Mouse (Mus musculus) thymus, postnatal 10 days (tissue): ENCODE data around the gene Rpap3.
"Not testable (repeated sequence)": the region's sequence is repeated elsewhere in the genome, so short reads cannot be mapped to it uniquely, and the experiment has no call there.

Source experiments
- DNase-seq, 2 experiments: peaks; one replicate each; pipeline ENCODE4 v3.0.0; 2021; ENCODE audit warnings: low spot score in 2 of 2

Gene Rpap3

DNA sequence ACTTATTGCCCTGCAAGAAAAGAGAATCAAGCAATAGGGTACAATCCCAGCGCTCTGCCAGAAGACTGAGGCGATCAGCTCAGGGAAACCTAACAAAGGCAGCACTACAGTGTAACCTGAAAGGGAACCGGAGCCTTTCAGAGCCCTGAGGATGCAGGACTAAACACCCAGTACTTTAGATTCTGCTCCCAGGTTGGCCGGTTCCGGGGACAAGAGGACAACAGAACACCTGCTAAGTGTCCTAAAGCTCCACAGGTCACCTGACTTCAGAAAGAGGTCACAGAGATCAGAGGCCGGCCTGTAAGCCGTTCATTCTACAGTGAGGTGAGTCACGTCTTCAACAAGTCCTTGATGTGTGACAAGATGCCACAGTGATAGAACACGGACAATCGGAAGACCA is 9.0 kb downstream of the Rpap3 start:
- DNase-seq = no peak

DNA sequence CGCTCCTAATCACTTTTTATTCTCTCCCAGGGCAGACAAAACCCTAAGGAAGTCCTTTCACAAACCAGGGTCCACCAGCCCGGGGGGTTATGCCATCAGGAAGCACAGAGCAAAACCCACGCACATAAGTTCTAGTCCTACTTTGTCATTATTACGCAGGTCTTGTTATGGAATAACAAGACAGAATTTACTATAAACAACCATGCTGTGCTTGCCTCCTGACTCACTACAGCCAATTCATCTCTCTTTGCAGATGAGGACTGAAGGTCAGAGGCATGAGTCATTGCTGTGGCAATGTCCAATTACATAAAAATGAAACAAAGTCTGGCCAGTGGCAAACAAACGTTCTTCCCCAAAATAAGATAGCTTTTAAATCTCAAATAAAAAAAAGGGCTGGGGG is 12.2 kb downstream of the Rpap3 start:
- DNase-seq = no peak

DNA sequence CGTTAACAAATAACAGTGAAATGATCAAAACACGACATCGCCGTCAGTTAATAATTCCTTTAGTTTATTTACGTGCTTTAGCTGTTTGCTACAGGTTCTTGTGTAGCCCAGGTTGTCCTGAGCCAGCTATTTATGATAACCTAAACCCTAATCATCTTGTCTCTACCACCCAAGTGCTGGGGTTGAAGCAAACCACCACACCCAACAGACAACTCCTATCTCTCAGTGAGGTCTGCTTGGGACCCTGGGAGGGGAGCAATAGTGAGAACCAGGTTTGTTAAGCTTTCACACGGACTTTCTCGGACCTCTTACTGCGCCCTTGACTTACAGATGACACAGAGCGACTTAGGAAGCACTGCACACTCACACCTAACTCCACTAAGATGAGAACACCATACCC is 21.5 kb downstream of the Rpap3 start:
- DNase-seq = no peak

DNA sequence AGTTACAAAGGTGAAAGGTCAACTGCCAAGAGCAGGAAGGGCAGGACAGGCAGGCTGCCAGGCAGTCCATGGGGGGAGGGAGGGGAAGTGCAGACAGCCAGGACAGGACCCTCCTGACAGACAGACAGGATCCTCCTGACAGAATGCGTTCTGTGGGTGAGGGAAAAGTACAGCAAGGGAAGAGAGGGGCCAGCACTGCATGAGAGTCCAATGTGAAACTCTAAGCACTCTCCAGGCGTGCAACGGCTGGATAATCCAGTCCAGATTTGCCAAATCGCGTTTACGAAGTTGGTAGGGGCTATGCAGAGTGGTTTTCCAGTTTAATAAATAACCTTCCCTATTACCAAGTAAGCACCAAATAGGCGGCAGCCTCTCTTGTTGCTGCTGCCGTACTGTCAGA is 23.6 kb downstream of the Rpap3 start:
- no peak for DNase-seq

DNA sequence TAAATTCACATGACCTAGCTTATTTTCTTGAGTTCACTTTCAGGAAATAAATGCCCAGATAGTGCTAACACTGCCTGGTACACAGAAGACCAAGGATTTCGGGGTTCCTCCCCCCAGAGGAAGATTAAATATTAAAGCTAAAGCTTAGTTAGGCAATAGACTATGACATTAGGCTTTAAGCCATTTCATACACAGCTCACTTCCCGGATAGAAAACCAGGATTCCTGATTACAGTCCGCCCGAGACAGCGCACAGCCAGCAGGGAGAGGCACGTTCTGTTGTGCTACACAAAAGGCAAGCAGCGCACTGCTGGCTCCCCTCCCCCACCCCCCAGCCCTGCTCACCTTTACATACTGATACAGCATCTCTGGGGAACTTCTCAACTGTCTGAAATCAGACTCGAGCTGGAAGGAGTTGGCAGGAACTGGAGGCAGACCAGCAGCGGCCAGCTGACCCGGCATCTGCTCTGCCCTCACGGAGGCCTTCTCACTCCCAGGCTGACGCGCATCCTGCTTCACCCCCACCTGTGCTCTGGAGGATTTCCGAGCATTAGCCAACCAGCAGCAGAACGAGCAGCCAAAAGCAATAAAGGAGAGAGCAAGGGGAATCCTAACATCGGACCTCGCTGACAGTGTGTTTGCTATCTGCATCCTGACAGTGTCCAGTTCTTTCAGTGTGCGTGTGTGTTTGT is 25.5 kb downstream of the Rpap3 start:
- DNase-seq = no peak

DNA sequence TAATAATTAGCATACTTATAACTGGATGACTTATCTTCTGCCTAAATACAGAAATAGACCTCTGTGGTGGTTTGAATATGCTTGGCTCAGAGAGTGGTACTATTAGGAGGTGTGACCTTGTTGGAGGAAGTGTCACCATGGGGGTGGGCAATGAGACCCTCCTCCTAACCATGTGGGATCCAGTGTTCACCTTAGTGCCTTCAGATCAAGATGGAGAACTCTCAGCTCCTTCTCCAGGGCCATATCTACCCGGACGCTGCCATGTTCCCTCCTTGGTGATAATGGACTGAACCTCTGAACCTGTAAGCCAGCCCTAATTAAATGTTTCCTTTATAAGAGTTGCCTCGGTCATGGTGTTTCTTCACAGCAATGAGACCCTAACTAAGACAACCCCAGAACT is 28.3 kb downstream of the Rpap3 start:
- no peak for DNase-seq

DNA sequence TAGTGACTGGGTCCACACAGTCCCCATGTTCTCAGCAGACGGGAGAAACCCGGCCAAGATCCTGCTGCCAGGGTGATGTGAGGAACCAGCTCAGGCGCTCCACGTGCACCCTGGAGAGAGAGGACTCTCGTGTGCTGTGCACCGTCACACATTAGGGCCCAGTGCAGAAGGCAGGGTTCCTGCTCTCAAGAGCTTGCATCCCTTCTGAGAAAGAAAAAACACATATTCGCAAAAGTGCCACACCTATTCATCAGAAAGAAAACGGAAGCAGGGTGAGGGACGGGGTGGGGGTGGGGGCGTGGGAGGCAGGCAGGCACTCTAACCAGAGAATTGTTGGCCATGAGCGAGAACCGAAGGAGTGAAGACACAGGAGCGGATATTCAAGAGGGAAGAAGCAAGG is 29.7 kb downstream of the Rpap3 start:
- no peak for DNase-seq

DNA sequence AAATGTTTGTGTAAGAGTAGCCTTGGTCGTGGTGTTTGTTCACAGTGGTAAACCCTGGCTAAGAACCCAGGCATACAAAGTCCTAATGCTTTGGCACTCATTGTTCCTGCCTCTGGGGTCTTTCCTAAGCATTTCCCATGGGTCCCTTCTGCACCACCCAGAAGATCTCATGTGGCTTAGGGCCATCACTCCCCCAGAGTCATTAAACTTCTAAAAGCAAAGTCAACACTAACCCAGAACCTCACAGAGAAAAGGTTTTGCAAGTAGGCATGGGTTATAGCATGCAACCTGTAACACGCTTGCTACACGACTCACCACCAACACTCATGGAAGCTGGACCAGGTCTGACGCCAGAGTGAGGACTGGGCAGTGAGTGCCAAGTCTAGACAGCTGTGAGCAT is 31.2 kb downstream of the Rpap3 start:
- no peak for DNase-seq

DNA sequence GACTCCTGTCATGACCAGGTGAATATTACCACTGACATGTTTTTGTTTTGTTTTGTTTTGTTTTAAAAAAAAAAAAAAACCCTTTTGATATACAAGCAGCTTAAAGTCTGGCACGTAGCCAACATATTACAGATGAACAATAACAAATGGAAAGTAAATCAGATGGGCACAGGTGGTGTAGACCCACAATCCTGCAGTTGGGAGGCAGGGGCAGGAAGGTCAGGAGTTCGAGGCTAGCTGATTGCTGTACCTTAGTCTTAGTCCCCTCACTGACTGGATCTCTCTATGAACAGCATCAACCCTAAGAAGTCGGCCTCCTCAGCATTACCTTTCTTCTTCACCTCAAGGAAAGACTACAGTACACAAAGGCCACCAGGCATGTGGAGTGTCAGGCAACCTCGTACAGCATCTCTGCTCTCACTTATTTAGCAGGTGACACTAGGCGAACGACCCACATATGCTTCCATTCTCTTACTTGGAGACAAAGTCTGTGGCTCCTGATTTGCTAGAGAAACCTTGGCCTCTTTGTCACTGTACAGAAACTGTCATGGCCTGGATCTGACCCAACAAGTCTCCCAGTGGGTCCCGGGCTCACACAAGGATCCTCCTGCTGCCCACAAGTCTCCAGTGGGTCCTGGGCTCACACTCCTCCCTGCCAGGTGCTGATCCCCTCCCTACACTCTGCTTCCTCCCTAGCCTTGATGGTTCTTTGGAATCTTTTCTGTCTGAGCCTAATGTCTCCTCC is 32.2 kb downstream of the Rpap3 start:
- no peak for DNase-seq

DNA sequence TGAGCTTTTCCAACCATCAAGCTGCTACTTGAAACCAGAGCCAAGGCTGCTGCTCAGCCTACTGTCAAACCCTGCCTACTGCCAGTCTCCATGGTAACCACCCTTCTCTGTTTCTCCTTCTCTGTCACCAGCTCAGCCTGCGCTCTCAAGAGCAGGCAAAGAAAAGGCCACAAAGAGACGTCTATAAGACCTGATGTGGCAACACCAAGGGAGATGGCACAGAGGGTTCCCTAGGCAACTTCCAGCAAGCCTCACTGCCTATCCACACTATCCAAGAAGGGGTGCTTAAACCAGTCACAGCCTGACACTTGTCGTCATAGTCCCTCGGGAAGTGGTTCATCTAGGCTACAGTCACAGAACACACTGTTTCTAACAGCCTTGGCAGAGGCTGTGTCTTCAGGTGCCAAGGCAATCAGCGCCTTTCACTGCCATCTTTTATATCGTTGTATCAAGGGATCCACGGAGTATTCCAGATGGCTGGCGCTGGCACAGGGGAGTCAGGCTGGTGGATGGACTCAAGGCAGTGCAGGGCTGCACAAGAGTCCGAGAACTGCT is 33.3 kb downstream of the Rpap3 start:
- no peak for DNase-seq

DNA sequence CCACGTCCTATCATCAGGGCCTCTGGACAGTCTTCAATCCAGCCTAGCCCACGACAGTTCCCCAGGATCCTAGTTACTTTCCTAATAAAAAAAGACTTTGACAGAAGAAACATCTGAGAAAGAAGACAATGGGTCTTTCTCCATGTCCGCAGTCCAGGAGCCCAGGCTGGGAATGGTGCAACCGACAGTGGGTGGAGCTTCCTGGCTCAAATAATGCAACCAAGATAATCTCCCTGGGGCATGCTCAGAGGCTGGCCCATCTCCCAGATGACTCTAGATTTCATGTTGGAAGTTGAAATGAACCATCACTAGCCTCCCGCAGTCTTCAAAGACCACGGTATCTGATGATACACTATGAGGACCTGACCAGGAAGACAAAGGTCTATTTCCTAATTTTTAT is 35.1 kb downstream of the Rpap3 start:
- no peak for DNase-seq

DNA sequence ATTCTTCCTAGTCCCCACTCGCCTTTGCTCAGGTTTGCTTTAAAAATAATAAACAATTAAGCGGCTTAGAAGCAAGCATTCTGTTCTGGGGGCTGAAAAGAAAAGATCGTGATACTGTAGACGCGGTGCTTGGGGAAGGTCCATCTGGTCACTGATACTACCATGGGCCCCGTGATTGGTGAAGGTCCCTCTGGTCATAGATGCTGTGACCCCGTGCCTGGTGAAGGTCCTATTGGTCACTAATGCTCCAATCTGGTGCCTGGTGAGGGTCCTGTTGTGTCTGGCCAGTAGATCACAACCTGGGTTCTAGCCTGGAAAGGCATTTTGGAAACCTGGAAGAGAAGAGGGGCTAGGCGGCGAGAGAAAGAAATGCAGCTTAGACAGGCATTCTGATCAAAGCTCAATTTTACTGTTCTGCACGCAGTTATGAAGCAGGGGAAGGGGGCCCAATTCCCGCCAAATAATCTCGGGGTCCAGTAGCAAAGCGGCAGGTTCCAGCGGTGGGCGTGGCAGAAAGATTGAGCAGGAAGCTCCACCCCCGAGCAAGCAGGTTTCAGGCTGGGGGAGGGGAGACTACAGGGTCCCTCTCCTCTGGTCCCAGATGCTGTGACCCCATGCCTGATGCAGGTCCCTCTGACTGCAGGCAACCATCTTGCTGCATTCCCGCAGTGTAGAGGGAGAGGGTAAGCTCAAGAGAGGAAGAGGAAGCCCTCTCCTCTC is 37.3 kb downstream of the Rpap3 start:
- not testable (repeated sequence) for DNase-seq

DNA sequence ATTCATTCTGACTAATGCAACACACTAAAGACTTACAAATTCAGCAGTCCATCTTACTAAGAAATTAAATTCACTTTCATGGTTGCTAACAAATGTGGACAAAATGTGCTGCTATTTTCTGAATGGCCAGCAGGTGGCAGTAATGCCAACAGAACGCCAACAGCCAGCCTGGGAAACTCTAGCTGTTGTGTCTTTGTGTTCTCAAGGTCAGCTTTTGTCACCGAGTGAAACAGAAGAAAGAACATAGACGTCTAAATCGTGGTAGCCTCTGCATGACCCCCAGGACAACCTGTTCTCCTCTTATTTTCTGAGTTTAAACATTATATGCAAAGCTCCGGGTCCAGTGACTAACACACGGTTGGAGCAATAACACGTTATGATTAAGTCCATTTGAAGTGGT is 38.2 kb downstream of the Rpap3 start:
- DNase-seq = peak; percentile 26 to 62

DNA sequence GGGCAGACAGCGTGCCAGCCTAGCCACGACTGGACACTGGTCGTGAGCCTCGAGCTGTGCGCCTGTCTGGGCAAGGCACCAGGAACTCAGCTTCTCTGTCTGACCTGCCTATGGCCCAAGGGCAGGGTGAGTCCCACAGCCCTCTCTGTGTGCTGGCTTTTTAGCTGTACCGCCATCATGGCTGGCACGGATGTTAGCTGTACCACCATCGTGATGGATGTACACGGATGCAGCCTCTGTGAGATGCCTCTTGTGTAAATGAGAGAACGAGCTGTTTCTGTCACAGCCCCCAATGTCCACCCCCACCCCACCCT is 39.2 kb downstream of the Rpap3 start:
- no peak for DNase-seq

DNA sequence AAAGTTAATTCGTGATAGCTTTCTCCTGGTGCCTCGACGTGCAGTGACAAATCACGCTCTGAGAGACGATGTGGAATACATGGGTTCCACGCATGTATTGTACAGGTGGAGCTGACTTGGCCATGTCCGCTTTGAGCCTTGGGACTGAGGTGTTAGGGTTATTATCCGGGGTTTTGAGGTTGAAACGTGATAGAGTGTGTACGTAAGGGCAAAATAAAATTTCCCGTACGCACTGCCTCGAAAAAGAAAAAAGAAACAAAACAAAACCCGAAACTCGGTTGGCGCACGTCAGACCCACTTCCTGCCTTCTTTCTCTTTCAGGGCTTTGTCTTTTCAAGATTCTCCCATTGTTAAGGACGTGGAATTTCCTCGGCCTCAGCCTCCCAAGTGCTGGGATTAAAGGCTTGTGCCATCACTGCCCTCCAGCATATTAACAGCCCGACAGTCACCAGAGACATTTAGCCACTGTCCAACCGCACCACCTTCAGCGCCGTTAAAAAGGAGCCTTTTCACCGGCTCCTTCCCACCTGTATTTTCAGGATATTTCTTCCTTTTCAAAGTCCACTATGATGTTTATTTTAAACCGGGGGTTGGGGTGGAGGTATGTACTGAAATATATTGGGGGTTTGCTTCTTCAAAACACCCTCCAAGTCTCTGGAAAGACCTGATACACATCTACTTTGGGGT is 39.7 kb downstream of the Rpap3 start:
- DNase-seq = no peak

DNA sequence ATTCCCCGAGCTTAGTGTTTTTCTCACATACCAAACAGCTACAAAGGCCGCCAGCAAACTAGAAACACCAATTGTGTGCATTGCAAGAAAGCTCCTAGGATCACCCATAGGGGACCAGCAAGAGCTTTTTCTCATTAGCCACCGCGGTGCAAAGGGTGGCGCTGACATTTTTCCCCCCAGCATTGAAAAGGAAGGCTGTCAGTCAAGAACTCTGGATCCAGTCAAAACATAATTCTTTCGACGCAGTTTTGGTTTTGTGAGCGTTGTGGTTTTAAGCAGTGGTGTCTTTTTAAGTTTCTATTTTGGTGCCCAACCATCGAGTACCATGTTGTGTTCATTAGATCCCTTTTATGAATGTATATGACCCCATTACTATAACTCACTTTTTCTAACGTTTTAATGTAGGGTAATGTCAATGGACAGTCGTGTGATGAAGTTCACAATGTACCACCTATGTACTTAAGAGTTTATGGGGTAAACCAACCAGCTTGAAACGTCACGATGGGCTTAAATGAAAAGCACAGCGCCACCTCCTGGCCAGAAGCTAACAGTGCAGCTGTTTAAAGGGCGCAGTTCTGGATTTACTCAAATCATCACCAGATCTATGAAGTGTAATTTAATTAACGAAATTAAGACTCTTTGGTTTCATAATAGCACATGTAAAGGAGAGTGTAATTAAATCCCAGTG is 40.5 kb downstream of the Rpap3 start:
- no peak for DNase-seq

DNA sequence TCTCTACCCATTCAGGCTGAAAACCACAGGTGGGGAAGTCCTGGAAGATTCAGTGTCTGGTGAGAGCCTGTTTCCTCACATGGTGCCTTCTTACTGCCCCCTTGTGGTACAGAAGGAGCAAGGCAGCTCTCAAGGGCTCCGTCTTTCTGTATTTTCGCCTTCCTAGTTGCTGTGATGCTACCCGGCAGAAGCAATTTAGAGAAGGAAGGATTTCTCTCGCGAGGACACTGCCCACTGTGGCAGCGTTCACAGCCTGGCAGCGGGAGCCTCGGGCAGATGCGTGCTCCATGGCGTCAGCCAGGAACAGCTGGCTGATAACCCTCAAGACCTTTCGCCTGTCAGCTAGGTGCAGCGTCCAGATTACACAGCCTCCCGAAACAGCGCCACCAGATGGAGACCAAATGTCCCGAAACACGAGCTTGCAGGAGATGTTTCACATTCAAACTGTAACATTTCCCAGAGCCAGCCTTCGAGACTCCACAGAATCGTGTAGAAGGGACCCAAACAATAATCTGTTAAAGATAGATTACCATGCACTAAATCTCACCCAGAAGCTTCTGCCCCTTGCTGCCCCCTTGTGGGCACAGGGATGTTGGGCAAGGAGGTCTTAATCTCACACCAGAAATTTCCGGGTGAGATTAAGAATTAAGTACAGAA is 41.7 kb downstream of the Rpap3 start:
- peak; percentile 57 to 80 for DNase-seq

DNA sequence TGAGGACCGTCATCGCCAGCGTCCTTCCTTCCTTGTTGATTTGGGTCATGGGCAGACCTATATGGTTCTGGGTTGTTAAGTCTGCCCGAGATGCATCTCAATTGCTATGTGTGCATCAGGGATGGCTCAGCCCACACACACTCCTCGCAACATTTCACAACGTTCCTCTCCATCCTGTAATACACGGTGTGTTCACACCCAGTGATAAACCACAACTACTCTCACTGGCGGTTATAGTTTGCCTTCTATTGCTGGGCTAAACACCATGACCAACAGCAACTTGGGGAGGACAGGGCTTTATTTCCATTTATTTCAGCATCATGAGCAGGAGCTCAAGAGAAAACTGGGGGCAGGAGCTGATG is 46.9 kb downstream of the Rpap3 start:
- no peak for DNase-seq

DNA sequence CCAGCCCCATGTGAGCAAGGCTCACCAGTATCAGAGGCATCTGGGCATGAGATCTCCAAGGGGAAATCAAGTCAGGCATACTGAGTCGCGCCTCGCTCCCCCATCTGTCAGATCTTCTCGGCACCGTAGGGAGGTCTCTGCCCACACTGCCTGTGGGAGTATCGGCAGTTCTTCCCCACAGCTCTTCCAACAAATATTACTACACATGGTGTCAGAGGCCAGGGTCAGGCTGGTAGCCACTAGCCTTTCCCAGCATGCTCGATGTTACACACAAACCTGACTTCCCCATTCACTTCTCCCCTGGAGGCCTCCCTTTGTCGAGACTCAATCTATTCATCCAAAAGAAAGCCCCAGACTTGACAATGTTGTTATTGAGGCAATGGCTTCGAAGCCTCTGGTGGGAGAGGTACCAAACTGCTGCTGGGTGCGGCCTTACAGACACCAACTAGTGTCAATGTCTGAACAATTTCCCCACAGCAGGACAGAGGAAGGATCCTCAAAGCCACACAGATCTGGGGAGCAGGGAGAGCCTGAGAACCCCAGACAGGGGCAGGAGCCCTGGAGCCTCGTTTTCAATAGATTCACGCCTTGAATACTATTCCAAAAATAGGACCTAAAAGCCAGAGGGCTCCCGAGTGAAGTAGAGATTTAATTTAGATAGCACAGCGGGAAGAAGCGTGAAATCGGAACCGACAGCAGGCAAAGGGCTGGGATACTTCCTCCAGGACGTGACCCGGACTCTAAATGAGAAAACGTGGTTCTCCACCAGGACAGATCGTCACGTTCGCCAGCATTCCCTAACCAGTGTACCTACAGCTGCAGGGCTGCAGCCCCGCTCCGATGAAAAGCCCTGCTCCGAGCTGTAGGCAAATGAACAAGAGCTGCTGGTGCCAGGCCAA is 47.5 kb downstream of the Rpap3 start:
- DNase-seq = no peak

DNA sequence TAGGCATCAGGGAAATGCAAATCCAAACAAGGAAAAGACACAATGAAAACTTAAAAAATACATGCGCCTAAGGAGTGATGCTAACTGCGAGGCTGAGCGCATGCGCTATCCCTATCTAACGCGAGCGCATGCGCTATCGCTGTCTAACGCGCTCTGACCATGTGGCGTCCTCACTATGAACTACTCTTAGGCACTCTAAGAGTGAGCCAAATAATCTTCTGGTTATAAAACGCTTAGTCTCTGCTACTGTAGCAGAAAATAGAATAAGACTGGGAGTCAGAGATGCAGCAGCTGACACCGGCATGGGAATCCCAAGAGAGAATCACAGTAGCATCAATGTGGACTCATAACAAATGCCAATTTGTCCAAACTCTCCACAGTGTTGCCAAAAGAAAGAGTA is 48.2 kb downstream of the Rpap3 start:
- no peak for DNase-seq
